Mouse (Mus musculus): ENCODE measurements around the gene Ddah1. TPM values are rescaled to one million over a fixed set of nuclear protein-coding genes. Genes with fewer than 3 reads are reported as not detected.

The Ddah1 gene
- 69.3 and 70.3 TPM in 2 replicates for polyA plus RNA-seq (2012; rRNA removed)

DNA sequence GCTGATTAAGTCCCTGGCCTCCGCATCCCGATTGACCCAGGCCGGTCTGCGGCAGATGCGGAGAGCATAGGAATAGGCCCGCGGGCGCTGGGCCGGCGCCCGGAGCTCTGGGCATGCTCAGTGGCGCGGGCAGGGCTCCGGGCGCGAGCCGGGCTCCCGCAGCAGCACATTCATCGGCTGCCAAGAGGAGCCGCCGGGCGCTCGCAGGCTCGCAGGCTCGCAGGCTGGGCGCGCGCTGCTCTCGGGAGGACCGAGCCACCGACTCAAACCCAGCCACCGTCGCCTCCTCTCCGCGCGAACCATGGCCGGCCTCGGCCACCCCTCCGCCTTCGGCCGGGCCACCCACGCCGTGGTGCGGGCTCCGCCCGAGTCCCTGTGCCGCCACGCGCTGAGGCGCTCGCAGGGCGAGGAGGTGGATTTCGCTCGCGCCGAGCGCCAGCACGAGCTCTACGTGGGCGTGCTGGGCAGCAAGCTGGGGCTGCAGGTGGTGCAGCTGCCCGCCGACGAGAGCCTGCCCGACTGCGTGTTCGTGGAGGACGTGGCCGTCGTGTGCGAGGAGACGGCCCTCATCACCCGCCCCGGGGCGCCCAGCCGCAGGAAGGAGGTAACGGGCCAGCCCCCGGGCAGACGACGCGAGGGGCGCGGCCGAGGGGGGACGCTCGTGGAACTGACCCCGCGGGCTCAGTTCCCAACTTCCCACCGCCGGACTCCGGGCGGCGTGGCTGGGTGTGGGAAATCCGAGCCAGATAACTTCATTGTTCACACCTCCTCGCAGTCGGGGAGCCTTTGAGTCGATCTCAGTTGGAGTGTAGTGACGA, at the start of gene Ddah1:
Ddah1 (plus strand) TSS at position 115 of the 818 bp plus-strand sequence.
- Histone ChIP-seq H3K4me1 (ENCODE audit: control insufficient read depth, insufficient read depth, low read length) (no peaks in the 10 kb centered on the region), H3K27ac (ENCODE audit: insufficient read depth, low read length) (no peak within 1 kb of the TSS; the same call in 1 of the 2 replicates), H3K4me3 (replicated peaks; ENCODE audit: insufficient read depth, low read depth, low read length) (peak within 1 kb of the TSS; percentile 56), H3K27me3 (ENCODE audit: control insufficient read depth, insufficient read depth, low read length) (no peaks in the 10 kb centered on the region)
- under 1% methylated on average over 97 of the region's 97 CpGs for WGBS
- TF ChIP-seq POLR2A (IDR thresholded peaks at IDR 0.05; ENCODE audit: borderline replicate concordance, insufficient read depth, low read length) (no peak), CTCF (IDR thresholded peaks at IDR 0.05; ENCODE audit: borderline replicate concordance, insufficient read depth, low read depth, low read length) (no peak)
- peak; percentile 80 for DNase-seq

DNA sequence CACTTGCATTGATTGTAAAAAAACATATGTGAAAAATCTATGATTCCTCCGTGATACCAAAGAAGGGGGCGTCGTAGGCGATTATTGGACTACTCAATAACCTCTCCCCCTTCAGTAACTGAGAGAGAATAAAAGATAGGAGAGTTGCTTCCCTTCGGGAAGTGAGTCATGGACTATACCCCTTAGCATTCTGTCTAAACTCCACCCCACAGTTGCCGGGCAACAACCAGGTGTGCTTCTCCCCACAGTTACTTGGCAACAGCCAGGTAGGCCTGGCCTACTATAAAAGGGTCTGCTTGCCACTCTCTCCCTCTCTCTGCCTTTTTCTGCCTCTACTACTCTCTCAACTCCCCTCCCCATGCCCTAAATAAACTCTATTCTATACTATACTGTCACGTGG, 42.6 kb upstream of the Ddah1 start:
- no peaks in the 10 kb centered on the region for H3K27me3 ChIP-seq (ENCODE audit: control insufficient read depth, insufficient read depth, low read length)
- no peak for TF ChIP-seq CTCF (IDR thresholded peaks at IDR 0.05; ENCODE audit: borderline replicate concordance, insufficient read depth, low read depth, low read length)
- TF ChIP-seq POLR2A (IDR thresholded peaks at IDR 0.05; ENCODE audit: borderline replicate concordance, insufficient read depth, low read length) = no peak
- 91% methylated on average over 7 of the region's 7 CpGs for whole genome bisulfite sequencing

DNA sequence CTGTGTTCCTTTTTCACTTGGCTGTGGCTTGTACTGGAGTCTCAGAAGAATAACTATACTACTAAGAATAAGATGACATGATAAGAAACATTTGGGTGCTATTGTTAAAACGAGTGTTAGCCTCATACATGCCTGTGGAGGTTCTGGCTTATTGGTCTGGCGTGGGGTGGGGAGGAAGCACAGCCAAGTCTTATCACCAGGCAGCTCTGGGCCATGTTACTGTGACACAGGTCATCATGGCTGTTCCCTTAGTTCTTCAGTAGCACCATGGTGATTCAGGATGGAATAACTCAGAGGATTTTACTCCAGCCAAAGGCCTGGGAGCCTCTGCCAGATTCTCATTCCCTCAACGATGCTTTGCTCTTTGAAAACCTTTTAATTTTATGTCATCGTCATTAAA, 38.8 kb upstream of the Ddah1 start:
- Histone ChIP-seq H3K4me3 (replicated peaks; ENCODE audit: insufficient read depth, low read depth, low read length) (no peak overlapping the region), H3K27ac (ENCODE audit: insufficient read depth, low read length) (no peak overlapping the region), H3K4me1 (ENCODE audit: control insufficient read depth, insufficient read depth, low read length) (no peaks in the 10 kb centered on the region), H3K27me3 (ENCODE audit: control insufficient read depth, insufficient read depth, low read length) (no peaks in the 10 kb centered on the region)
- no peak for DNase-seq
- 70% methylated on average over 4 of the region's 4 CpGs for WGBS
- no peak for TF ChIP-seq POLR2A (IDR thresholded peaks at IDR 0.05; ENCODE audit: borderline replicate concordance, insufficient read depth, low read length)
- TF ChIP-seq CTCF (IDR thresholded peaks at IDR 0.05; ENCODE audit: borderline replicate concordance, insufficient read depth, low read depth, low read length) = no peak

More for the DNA sequence above, 42.6 kb upstream of the Ddah1 start:
- no peak for DNase-seq
- Histone ChIP-seq H3K27ac (ENCODE audit: insufficient read depth, low read length) (no peak overlapping the region), H3K4me1 (ENCODE audit: control insufficient read depth, insufficient read depth, low read length) (no peaks in the 10 kb centered on the region), H3K4me3 (replicated peaks; ENCODE audit: insufficient read depth, low read depth, low read length) (no peak overlapping the region)

DNA sequence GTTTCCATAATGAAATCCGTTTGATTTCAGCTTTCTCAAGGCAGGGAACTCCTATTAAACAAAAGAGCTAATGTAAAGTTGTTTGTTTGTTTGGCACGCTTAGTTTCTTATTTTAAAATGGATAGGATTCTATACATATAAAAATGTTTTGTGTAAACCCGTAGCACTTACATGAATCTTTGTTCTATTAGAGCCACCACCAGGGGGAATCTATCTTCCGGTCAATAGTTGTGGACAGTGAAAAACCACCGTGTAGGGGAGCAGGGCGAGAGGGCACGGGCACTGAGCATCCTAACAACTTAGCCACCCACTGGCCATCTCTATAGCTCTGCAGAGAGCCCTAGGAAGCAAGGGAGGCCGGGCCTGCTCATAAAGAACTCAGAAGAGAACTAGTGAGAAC, 33.4 kb upstream of the Ddah1 start:
- Histone ChIP-seq H3K4me1 (ENCODE audit: control insufficient read depth, insufficient read depth, low read length) (no peaks in the 10 kb centered on the region), H3K4me3 (replicated peaks; ENCODE audit: insufficient read depth, low read depth, low read length) (no peak overlapping the region), H3K27ac (ENCODE audit: insufficient read depth, low read length) (no peak overlapping the region), H3K27me3 (ENCODE audit: control insufficient read depth, insufficient read depth, low read length) (no peaks in the 10 kb centered on the region; the same call in 1 of the 2 replicates)
- DNase-seq = no peak
- TF ChIP-seq POLR2A (IDR thresholded peaks at IDR 0.05; ENCODE audit: borderline replicate concordance, insufficient read depth, low read length) (no peak), CTCF (IDR thresholded peaks at IDR 0.05; ENCODE audit: borderline replicate concordance, insufficient read depth, low read depth, low read length) (no peak)
- 67% methylated on average over 8 of the region's 8 CpGs for WGBS

GRCm38 (mm10) chr3:145728336-145728735, 30.1 kb upstream of the Ddah1 start:
- TF ChIP-seq CTCF (IDR thresholded peaks at IDR 0.05; ENCODE audit: borderline replicate concordance, insufficient read depth, low read depth, low read length) (no peak), POLR2A (IDR thresholded peaks at IDR 0.05; ENCODE audit: borderline replicate concordance, insufficient read depth, low read length) (no peak)
- Histone ChIP-seq H3K27ac (ENCODE audit: insufficient read depth, low read length) (no peak overlapping the region), H3K4me3 (replicated peaks; ENCODE audit: insufficient read depth, low read depth, low read length) (no peak overlapping the region), H3K27me3 (ENCODE audit: control insufficient read depth, insufficient read depth, low read length) (no peaks in the 10 kb centered on the region; the same call in 1 of the 2 replicates), H3K4me1 (ENCODE audit: control insufficient read depth, insufficient read depth, low read length) (no peaks in the 10 kb centered on the region)
- DNase-seq = no peak
- WGBS = 20% methylated on average over 8 of the region's 8 CpGs

- Histone ChIP-seq H3K27ac (ENCODE audit: insufficient read depth, low read length) (no peak overlapping the region), H3K4me3 (replicated peaks; ENCODE audit: insufficient read depth, low read depth, low read length) (no peak overlapping the region), H3K4me1 (ENCODE audit: control insufficient read depth, insufficient read depth, low read length) (no peaks in the 10 kb centered on the region), H3K27me3 (ENCODE audit: control insufficient read depth, insufficient read depth, low read length) (no peaks in the 10 kb centered on the region; the same call in 1 of the 2 replicates)
- TF ChIP-seq POLR2A (IDR thresholded peaks at IDR 0.05; ENCODE audit: borderline replicate concordance, insufficient read depth, low read length) (no peak), CTCF (IDR thresholded peaks at IDR 0.05; ENCODE audit: borderline replicate concordance, insufficient read depth, low read depth, low read length) (peak; percentile 35)
- peak in 1 of 2 experiments; percentile 6 for DNase-seq
- 56% methylated on average over 4 of the region's 4 CpGs for WGBS
These were observed 28.9 kb upstream of the Ddah1 start for GRCm38 (mm10) chr3:145729531-145729930.

DNA sequence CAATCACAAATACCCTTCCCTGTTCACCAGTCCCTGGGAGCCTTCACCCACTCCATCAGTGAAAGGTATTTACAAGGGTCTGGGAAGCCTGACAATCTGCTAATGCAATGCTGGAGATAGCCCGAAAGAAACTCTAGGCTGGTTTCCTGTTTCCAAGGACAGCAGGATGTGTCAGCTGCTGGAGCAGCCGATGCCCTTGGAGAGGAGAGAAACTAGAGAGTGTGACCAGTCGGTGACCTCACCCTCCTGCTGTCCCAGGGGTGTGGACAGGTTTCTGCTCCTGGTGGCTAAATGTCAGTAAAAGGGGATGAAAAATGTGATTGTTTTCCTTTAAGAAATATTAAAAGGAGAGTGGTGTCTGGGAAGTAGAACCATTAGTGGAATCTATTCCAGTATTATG, 28.4 kb upstream of the Ddah1 start:
- H3K27ac ChIP-seq (ENCODE audit: insufficient read depth, low read length) = no peak overlapping the region
- TF ChIP-seq POLR2A (IDR thresholded peaks at IDR 0.05; ENCODE audit: borderline replicate concordance, insufficient read depth, low read length) (no peak), CTCF (IDR thresholded peaks at IDR 0.05; ENCODE audit: borderline replicate concordance, insufficient read depth, low read depth, low read length) (no peak)
- 32% methylated on average over 3 of the region's 3 CpGs for WGBS
- DNase-seq = no peak
- no peaks in the 10 kb centered on the region for H3K4me1 ChIP-seq (ENCODE audit: control insufficient read depth, insufficient read depth, low read length)
- H3K27me3 ChIP-seq (ENCODE audit: control insufficient read depth, insufficient read depth, low read length) = no peaks in the 10 kb centered on the region; the same call in 1 of the 2 replicates
- no peak overlapping the region for H3K4me3 ChIP-seq (replicated peaks; ENCODE audit: insufficient read depth, low read depth, low read length)

GRCm38 (mm10) chr3:145734857-145735256, 23.6 kb upstream of the Ddah1 start:
- TF ChIP-seq CTCF (IDR thresholded peaks at IDR 0.05; ENCODE audit: borderline replicate concordance, insufficient read depth, low read depth, low read length) = no peak
- TF ChIP-seq POLR2A (IDR thresholded peaks at IDR 0.05; ENCODE audit: borderline replicate concordance, insufficient read depth, low read length) = no peak
- no peak overlapping the region for H3K4me3 ChIP-seq (replicated peaks; ENCODE audit: insufficient read depth, low read depth, low read length)
- no peaks in the 10 kb centered on the region; the same call in 1 of the 2 replicates for H3K27me3 ChIP-seq (ENCODE audit: control insufficient read depth, insufficient read depth, low read length)
- no peak for DNase-seq
- H3K27ac ChIP-seq (ENCODE audit: insufficient read depth, low read length) = no peak overlapping the region
- H3K4me1 ChIP-seq (ENCODE audit: control insufficient read depth, insufficient read depth, low read length) = no peaks in the 10 kb centered on the region
- WGBS = 81% methylated on average over 8 of the region's 8 CpGs
